Mouse (Mus musculus) left cerebral cortex, postnatal 10 days (tissue): ENCODE measurements around the gene Prg4. TPM values are rescaled to one million over a fixed set of nuclear protein-coding genes. Genes with fewer than 3 reads are reported as not detected.

Experiments used
- DNase-seq, 2 experiments: peaks; one replicate each; pipeline ENCODE4 v3.0.0; 2021 to 2022; ENCODE audit warnings: low spot score in 2 of 2, mixed read lengths in 1 of 2; ENCODE audit errors: extremely low spot score in 1 of 2
- intact Hi-C: fragments of 180-260 bp; cut with DNase I; formaldehyde crosslinking; loops from one replicate; pipeline ENCODE4 v1.15.1; 2025
- total RNA-seq, 2 experiments: library from RNA; stranded (reverse); gene quantifications; 2 replicates each; pipeline ENCODE4 v1.2.3; 2021

Gene Prg4
- total RNA-seq, 2 experiments from 2014 or later = 0.95 to 2.7 TPM

GRCm38 (mm10) chr1:150425665-150426064, 40.3 kb downstream of the Prg4 start:
- intact Hi-C loops = no loop called here
- DNase-seq = no peak

GRCm38 (mm10) chr1:150418426-150418825, 47.5 kb downstream of the Prg4 start:
- no peak for DNase-seq
- intact Hi-C loops = loop anchor here (10.0 kb wide), 2 partner anchors 946 to 1016 kb away; no protein-coding TSS in a partner anchor

GRCm38 (mm10) chr1:150416006-150416405, 50.0 kb downstream of the Prg4 start:
- DNase-seq = no peak
- intact Hi-C loops = loop anchor here (10.0 kb wide), 2 partner anchors 949 to 1019 kb away; no protein-coding TSS in a partner anchor

GRCm38 (mm10) chr1:150409996-150410395, 56.0 kb downstream of the Prg4 start:
- intact Hi-C loops = loop anchor here (5.0 to 10.0 kb wide), 3 partner anchors 37 to 1025 kb away; no protein-coding TSS in a partner anchor
- DNase-seq = no peak

GRCm38 (mm10) chr1:150407285-150407684, 58.7 kb downstream of the Prg4 start:
- intact Hi-C loops = no loop called here
- no peak for DNase-seq

GRCm38 (mm10) chr1:150404555-150404954, 61.4 kb downstream of the Prg4 start:
- no peak for DNase-seq
- intact Hi-C loops = loop anchor here (5.0 kb wide), 1 partner anchor 38 kb away; no protein-coding TSS in a partner anchor

- no peak for DNase-seq
- intact Hi-C loops = loop anchor here (5.0 kb wide), 1 partner anchor 38 kb away; no protein-coding TSS in a partner anchor
These were observed 62.1 kb downstream of the Prg4 start for GRCm38 (mm10) chr1:150403914-150404313.

Other genes with a start within 250 kb of the Prg4 start
- not detected for gene Pdc, start 146.7 kb downstream of the Prg4 start, total RNA-seq
- 100 to 1,000 TPM; 103 to 108 TPM for gene Tpr, start 73.3 kb downstream of the Prg4 start, total RNA-seq
- gene Odr4, start 73.1 kb downstream of the Prg4 start, total RNA-seq = 10 to 100 TPM; 42.5 to 45.1 TPM